Mouse (Mus musculus) thymus, adult 2 months (tissue): ENCODE results near the gene Glis1. TPM values are rescaled to one million over a fixed set of nuclear protein-coding genes. Genes with fewer than 3 reads are reported as not detected.

ENCODE experiments used
- DNase-seq: peaks from one replicate; pipeline ENCODE4 v3.0.0; 2021
- H3K27ac ChIP-seq: fragments of 200-500 bp; 2 replicates; pipeline ENCODE4 v1.5.1; 2012; ENCODE audit warnings: low read length, control low read depth; ENCODE audit not compliant: control insufficient read depth, insufficient read depth
- H3K27me3 ChIP-seq: fragments of 200-500 bp; 2 replicates; pipeline ENCODE4 v1.6.1; 2012; ENCODE audit warnings: mild to moderate bottlenecking, low read length, moderate library complexity, mixed read lengths; ENCODE audit not compliant: control insufficient read depth, insufficient read depth
- H3K36me3 ChIP-seq: fragments of 200-500 bp; 2 replicates; pipeline ENCODE4 v1.6.1; 2012; ENCODE audit warnings: mild to moderate bottlenecking, low read length, moderate library complexity; ENCODE audit not compliant: control insufficient read depth, insufficient read depth
- H3K4me1 ChIP-seq: fragments of 200-500 bp; replicated peaks from 2 replicates; pipeline ENCODE4 v1.6.1; 2012; ENCODE audit warnings: low read length; ENCODE audit not compliant: control insufficient read depth, insufficient read depth
- H3K4me3 ChIP-seq: fragments of 200-500 bp; 2 replicates; pipeline ENCODE4 v1.5.1; 2012; ENCODE audit warnings: mild to moderate bottlenecking, low read length, control low read depth, moderate library complexity; ENCODE audit not compliant: control insufficient read depth, insufficient read depth
- CTCF ChIP-seq: fragments of 200-500 bp; IDR thresholded peaks from 2 replicates; pipeline ENCODE4 v1.5.1; 2012; ENCODE audit warnings: mild to moderate bottlenecking, control low read depth, low read length, moderate library complexity, borderline replicate concordance; ENCODE audit not compliant: control insufficient read depth, poor library complexity, insufficient read depth; ENCODE audit errors: extremely low read depth
- POLR2A ChIP-seq: fragments of 200-500 bp; IDR thresholded peaks from 2 replicates; pipeline ENCODE4 v1.6.1; 2012; ENCODE audit warnings: mild to moderate bottlenecking, low read length, control low read depth, moderate library complexity; ENCODE audit not compliant: control insufficient read depth, poor library complexity, insufficient read depth; ENCODE audit errors: extremely low read depth
- whole genome bisulfite sequencing: fragments of 180-500 bp; shearing (Covaris S2); methylation state at CpG from one replicate; pipeline ENCODE4 v1.1.7; 2018; 5-methylcytosine and 5-hydroxymethylcytosine counted together
- polyA plus RNA-seq: library from polyadenylated mRNA; depleted of rRNA; stranded (reverse); fragments of >200 nt; gene quantifications from 2 replicates; pipeline ENCODE4 v1.2.3, GENCODE M21; 2012

Glis1 gene
- polyA plus RNA-seq, 1 experiment = 0.71 TPM

DNA sequence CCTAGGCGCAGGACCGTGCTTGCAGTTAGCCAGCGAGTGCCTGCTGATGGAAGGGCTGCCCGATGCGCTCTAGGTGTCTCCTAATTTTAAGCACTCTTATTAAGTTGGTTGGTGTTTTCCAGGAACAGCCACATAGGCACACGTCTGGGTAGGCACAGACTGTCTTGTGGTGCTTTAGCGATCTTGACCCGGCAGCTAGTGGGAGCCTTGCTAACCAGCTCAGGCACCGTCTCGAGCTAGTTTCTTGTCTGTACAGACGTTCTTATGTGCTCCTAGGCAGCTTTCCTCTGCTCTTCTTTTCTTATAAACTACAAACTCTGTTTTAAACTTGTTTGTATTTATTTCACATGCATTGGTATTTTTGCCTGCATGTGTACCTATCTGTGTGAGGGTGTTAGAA lies 9.2 kb downstream of the Glis1 start:
- WGBS = 87% methylated on average over 11 of the region's 11 CpGs
- no peak for DNase-seq
- Histone ChIP-seq H3K4me1 (no peaks in the 10 kb centered on the region; the same call in 1 of the 2 replicates), H3K27me3 (no peaks in the 10 kb centered on the region), H3K36me3 (no peaks in the 10 kb centered on the region), H3K4me3 (no peak overlapping the region), H3K27ac (no peak overlapping the region)
- TF ChIP-seq POLR2A = no peak
- TF ChIP-seq CTCF = no peak

DNA sequence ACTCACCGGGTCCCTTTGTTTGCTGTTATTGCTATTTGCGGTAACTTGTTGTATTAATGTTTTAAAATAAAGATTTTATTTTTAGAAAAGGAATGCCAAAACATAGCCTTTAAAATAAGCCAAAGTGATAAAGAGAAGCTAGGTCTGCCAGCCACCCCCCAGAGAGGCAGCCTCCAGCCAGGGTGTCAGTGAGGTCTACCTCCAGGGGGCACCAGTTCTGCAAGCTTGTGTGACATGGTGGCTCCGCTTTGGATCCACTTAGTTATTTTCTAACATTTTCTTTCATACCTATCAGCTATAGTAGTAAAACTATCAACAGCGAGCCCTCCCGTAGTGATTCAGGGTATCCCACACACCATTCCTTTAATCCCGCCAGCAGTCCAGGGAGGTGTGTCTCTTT lies 14.1 kb downstream of the Glis1 start:
- 94% methylated on average over 6 of the region's 6 CpGs for WGBS
- Histone ChIP-seq H3K27ac (no peak overlapping the region), H3K27me3 (no peaks in the 10 kb centered on the region), H3K4me3 (no peak overlapping the region), H3K4me1 (no peaks in the 10 kb centered on the region), H3K36me3 (no peaks in the 10 kb centered on the region)
- no peak for DNase-seq
- no peak for TF ChIP-seq CTCF
- no peak for TF ChIP-seq POLR2A

DNA sequence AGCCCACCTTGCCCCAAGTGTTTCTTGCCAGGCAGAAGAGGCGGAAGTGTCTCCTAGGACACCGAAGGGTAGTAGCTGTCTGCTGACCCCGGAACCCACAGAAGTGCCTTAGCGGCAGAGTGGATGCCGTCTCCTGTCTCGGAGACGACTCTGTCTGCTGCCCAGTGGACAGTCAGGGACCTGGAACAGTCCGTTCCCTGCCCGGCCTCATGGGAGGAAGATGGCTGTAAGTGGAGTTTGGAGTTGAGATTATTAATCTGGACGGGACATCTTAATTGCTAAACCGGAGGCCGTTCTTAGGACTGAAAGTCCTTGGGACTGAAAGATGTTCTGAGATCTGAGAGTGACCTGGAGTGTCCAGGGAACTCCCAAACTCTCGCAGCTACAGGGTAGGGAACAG lies 15.1 kb downstream of the Glis1 start:
- WGBS = 93% methylated on average over 13 of the region's 13 CpGs
- DNase-seq = no peak
- no peak overlapping the region for H3K27ac ChIP-seq
- H3K27me3 ChIP-seq = no peaks in the 10 kb centered on the region
- TF ChIP-seq CTCF (no peak), POLR2A (no peak)
- no peaks in the 10 kb centered on the region for H3K4me1 ChIP-seq
- no peak overlapping the region for H3K4me3 ChIP-seq
- no peaks in the 10 kb centered on the region for H3K36me3 ChIP-seq

DNA sequence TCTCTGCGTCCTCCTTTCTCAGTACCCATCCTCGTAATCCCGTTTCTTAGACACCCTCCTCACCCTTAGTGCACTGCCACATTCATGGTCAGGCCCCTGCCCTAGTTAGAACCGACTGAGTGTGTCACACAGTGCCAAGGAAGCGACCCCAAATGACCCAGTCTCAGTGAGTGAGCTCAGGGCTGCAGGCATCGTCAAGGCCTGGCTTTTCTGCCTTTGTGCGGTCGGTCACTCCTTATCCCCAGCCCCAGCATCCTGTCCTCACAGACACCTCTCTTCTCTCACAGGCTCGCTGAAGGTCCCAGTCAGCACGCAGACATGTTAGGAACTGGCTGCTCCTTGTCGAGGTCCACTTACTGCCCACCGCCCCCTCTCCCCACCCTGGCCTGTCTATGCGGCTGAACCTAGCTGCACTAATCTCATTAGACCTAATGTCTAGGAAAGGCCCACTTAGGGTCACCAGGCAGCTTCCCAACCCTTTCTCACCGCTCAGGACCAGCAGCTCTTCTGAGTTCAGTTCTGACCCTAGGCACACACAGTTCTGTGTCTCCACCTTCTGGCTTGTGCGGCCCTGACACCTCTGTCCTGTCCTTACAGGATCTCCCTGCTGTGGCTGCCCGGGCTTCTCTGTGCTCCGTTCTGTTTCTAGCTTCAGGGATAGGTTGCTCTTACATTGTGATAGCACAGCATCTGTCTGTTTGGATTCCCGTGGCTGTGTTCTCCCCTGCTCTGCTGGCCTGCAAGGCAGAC lies 18.1 kb downstream of the Glis1 start:
- 91% methylated on average over 18 of the region's 18 CpGs for WGBS
- no peak for TF ChIP-seq CTCF
- no peak for TF ChIP-seq POLR2A
- no peaks in the 10 kb centered on the region for H3K27me3 ChIP-seq

DNA sequence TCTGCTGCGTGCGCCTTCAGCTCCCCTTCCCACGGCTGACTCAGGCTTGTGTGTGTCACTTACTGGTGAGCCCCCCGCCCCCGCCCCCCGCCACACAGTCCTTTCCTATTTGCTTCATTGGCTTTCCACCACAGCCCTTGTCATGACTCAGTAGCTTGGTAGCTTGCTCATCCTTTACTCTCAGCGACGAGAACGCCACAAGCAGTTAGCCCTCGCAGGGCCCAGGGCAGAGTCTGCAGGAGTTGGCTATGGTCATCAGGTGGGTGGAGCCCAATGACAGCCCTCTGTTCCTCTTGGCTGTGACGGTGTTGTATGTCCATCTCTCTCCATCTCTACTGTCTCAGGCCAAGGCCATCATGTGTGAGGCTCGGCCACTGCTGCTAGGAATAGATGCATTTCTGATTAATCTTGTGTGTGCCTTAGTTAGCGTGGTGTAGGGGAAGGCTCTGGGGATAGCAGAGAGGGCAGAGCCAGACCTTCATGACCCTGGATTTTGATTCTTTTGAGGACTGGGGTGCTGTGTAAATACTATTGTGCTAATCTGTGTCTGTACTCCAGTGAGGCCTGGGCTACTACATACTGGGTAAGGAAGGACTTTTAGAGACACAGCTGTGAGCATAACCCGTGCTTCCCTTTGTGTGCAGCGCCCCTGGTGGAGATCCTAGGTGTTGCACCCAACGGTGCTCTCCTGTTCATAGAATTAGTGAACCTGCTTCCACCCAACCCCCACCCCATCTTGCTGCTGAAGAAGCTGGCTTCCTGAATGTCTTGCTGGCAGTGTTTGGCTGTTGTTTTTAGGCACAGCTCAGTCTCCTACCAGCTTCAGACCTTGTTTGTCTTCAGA lies 19.0 kb downstream of the Glis1 start:
- no peak for TF ChIP-seq POLR2A
- TF ChIP-seq CTCF = peak; percentile 78; the same call in 1 of the 2 replicates
- DNase-seq = peak; percentile 93
- Histone ChIP-seq H3K4me1 (no peaks in the 10 kb centered on the region), H3K27ac (no peak overlapping the region), H3K27me3 (no peaks in the 10 kb centered on the region), H3K4me3 (no peak overlapping the region), H3K36me3 (no peaks in the 10 kb centered on the region)
- 72% methylated on average over 16 of the region's 16 CpGs for WGBS

More for the DNA sequence above, 18.1 kb downstream of the Glis1 start:
- Histone ChIP-seq H3K36me3 (no peaks in the 10 kb centered on the region), H3K4me1 (no peaks in the 10 kb centered on the region), H3K4me3 (no peak overlapping the region), H3K27ac (no peak overlapping the region)
- no peak for DNase-seq

DNA sequence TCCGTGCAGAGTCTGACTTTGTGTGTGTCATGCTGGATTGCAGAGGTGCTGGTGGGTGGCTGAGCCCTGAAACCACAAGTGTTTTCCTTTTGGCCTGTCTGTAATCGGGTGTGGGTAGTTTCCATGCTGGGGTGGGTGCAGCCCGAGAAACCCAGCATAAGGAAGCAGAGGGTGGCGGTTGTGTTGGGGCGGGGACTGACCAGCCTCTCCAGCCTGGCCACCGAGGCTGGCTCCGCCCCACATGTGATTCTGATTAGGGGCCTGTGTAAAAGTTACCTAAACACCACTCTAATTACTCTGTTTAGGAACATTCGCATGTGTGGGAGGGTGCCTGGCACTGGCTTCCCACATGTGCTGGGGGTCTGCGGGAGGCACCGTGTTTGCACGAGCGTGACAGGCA lies 23.2 kb downstream of the Glis1 start:
- no peak for TF ChIP-seq POLR2A
- no peak for TF ChIP-seq CTCF
- Histone ChIP-seq H3K4me3 (no peak overlapping the region), H3K27ac (no peak overlapping the region), H3K27me3 (no peaks in the 10 kb centered on the region), H3K4me1 (no peaks in the 10 kb centered on the region), H3K36me3 (no peaks in the 10 kb centered on the region)
- WGBS = 47% methylated on average over 12 of the region's 12 CpGs
- no peak for DNase-seq
